Mouse (Mus musculus) heart, embryonic 14.5 days (tissue): ENCODE measurements at regions not wholly inside any gene's neighbourhood (a gene's known extent, or its start where the extent isn't known, plus 50 kb on each side); places are given as distances from the start of the nearest gene placed in this dataset.

Experiments
- ATAC-seq: fragments of 200-750 bp; cut with Nextera tagmentation; 2 replicates; pipeline ENCODE4 v1.8.0; 2017; ENCODE audit warnings: low read depth, moderate TSS enrichment; ENCODE audit not compliant: insufficient number of reproducible peaks, insufficient read depth, low FRiP score
- H3K27ac ChIP-seq, 2 experiments: fragments of 200-500 bp in 1 of 2; fragments of 300-500 bp in 1 of 2; sonication (generic) in 1 of 2; replicated peaks in 1 of 2; 2 replicates each; pipeline ENCODE4 v1.5.1; 2012 to 2014; ENCODE audit warnings: low read depth in 2 of 2, low read length in 2 of 2, control low read depth in 1 of 2, mild to moderate bottlenecking in 1 of 2, mixed read lengths in 1 of 2; ENCODE audit not compliant: control insufficient read depth in 1 of 2, insufficient read depth in 1 of 2
- H3K27me3 ChIP-seq: fragments of 300-500 bp; sonication (generic); 2 replicates; pipeline ENCODE4 v1.6.1; 2014; ENCODE audit warnings: mild to moderate bottlenecking, low read length, control low read depth; ENCODE audit not compliant: control insufficient read depth, insufficient read depth
- H3K36me3 ChIP-seq: fragments of 300-500 bp; sonication (generic); 2 replicates; pipeline ENCODE4 v1.6.1; 2014; ENCODE audit warnings: mild to moderate bottlenecking, control low read depth, low read length, mixed read lengths; ENCODE audit not compliant: control insufficient read depth, insufficient read depth
- H3K4me1 ChIP-seq, 2 experiments: fragments of 200-500 bp in 1 of 2; fragments of 300-500 bp in 1 of 2; sonication (generic) in 1 of 2; 2 replicates each; pipeline ENCODE4 v1.6.1; 2012 to 2014; ENCODE audit warnings: low read length in 2 of 2, control low read depth in 1 of 2, mixed read lengths in 1 of 2; ENCODE audit not compliant: control insufficient read depth in 2 of 2, insufficient read depth in 2 of 2
- H3K4me2 ChIP-seq: fragments of 300-500 bp; sonication (generic); 2 replicates; pipeline ENCODE4 v1.6.1; 2014; ENCODE audit warnings: mild to moderate bottlenecking, low read length
- H3K4me3 ChIP-seq, 2 experiments: fragments of 200-500 bp in 1 of 2; fragments of 300-500 bp in 1 of 2; sonication (generic) in 1 of 2; 2 replicates each; pipeline ENCODE4 v1.5.1; 2012 to 2014; ENCODE audit warnings: low read length in 2 of 2, mild to moderate bottlenecking in 2 of 2, control low read depth in 1 of 2, low read depth in 1 of 2, moderate library complexity in 1 of 2; ENCODE audit not compliant: control insufficient read depth in 1 of 2, insufficient read depth in 1 of 2
- H3K9ac ChIP-seq: fragments of 300-500 bp; sonication (generic); 2 replicates; pipeline ENCODE4 v1.6.1; 2014; ENCODE audit warnings: mild to moderate bottlenecking, low read length
- H3K9me3 ChIP-seq: fragments of 300-500 bp; sonication (generic); 2 replicates; pipeline ENCODE4 v1.6.1; 2016; ENCODE audit warnings: low read length, control low read depth; ENCODE audit not compliant: control insufficient read depth
- WGBS: fragments of 180-500 bp; shearing (Covaris S2); extraction: QIAGEN DNeasy Blood & Tissue Kit; methylation state at CpG from one replicate; pipeline ENCODE4 v1.1.7; 2014; 5-methylcytosine and 5-hydroxymethylcytosine counted together

GRCm38 (mm10) chr13:60080113-60080512 lies 97.1 kb downstream of the Gas1 start:
- Histone ChIP-seq H3K4me2 (no peak overlapping the region), H3K4me1 (no peaks in the 10 kb centered on the region; a peak in 1 of 4 replicates), H3K4me3 (no peak overlapping the region), H3K9ac (no peak overlapping the region), H3K27ac (no peak overlapping the region), H3K9me3 (no peaks in the 10 kb centered on the region), H3K36me3 (no peaks in the 10 kb centered on the region), H3K27me3 (no peaks in the 10 kb centered on the region)
- 82% methylated on average over 10 of the region's 10 CpGs for WGBS
- no peak for ATAC-seq

- no peaks in the 10 kb centered on the region for H3K4me1 ChIP-seq
- H3K9ac ChIP-seq = no peak overlapping the region
- 75% methylated on average over 8 of the region's 8 CpGs for WGBS
- ATAC-seq = no peak
- H3K27ac ChIP-seq = no peak overlapping the region
- no peaks in the 10 kb centered on the region for H3K27me3 ChIP-seq
- no peaks in the 10 kb centered on the region for H3K36me3 ChIP-seq
- H3K9me3 ChIP-seq = no peaks in the 10 kb centered on the region
- H3K4me2 ChIP-seq = no peak overlapping the region
- no peak overlapping the region for H3K4me3 ChIP-seq
Observed at GRCm38 (mm10) chr13:60078331-60079050, 98.7 kb downstream of the Gas1 start.

- 42% methylated on average over 6 of the region's 6 CpGs for WGBS
Observed at GRCm38 (mm10) chr13:60076147-60076800, 100.9 kb downstream of the Gas1 start.

GRCm38 (mm10) chr13:60071595-60071994 lies 105.6 kb downstream of the Gas1 start:
- no peak for ATAC-seq
- Histone ChIP-seq H3K9me3 (no peaks in the 10 kb centered on the region), H3K4me2 (no peak overlapping the region), H3K4me3 (no peak overlapping the region), H3K27me3 (no peaks in the 10 kb centered on the region), H3K36me3 (no peaks in the 10 kb centered on the region), H3K27ac (no peak overlapping the region), H3K9ac (no peak overlapping the region), H3K4me1 (peaks cover 2 to 7% of the 10 kb centered on the region in 2 experiments; a peak in 2 of 4 replicates)
- 69% methylated on average over 9 of the region's 9 CpGs for WGBS

More at GRCm38 (mm10) chr13:60076147-60076800, 100.9 kb downstream of the Gas1 start:
- Histone ChIP-seq H3K4me3 (no peak overlapping the region), H3K27ac (no peak overlapping the region), H3K9me3 (no peaks in the 10 kb centered on the region), H3K36me3 (no peaks in the 10 kb centered on the region), H3K4me1 (no peaks in the 10 kb centered on the region), H3K9ac (peak overlapping the region; percentile 21; the same call in 1 of the 2 replicates), H3K4me2 (no peak overlapping the region), H3K27me3 (no peaks in the 10 kb centered on the region)
- ATAC-seq = 0 out of 2 replicates have a peak, but pooled peaks have one; percentile 26

- H3K27ac ChIP-seq = no peak overlapping the region
- no peak overlapping the region for H3K4me3 ChIP-seq
- no peak for ATAC-seq
- 21% methylated on average over 9 of the region's 9 CpGs for WGBS
- H3K27me3 ChIP-seq = no peaks in the 10 kb centered on the region
- no peak overlapping the region for H3K9ac ChIP-seq
- H3K9me3 ChIP-seq = no peaks in the 10 kb centered on the region
- no peaks in the 10 kb centered on the region for H3K36me3 ChIP-seq
- no peak overlapping the region for H3K4me2 ChIP-seq
- H3K4me1 ChIP-seq = peaks cover 2 to 7% of the 10 kb centered on the region in 2 experiments; a peak in 2 of 4 replicates
Observed at GRCm38 (mm10) chr13:60069196-60069595, 108.0 kb downstream of the Gas1 start.

- H3K4me3 ChIP-seq = no peak overlapping the region
- no peaks in the 10 kb centered on the region for H3K9me3 ChIP-seq
- H3K27ac ChIP-seq = no peak overlapping the region
- ATAC-seq = no peak
- H3K27me3 ChIP-seq = no peaks in the 10 kb centered on the region
- 86% methylated on average over 9 of the region's 9 CpGs for WGBS
- peaks cover 2 to 7% of the 10 kb centered on the region in 2 experiments; a peak in 2 of 4 replicates for H3K4me1 ChIP-seq
- H3K36me3 ChIP-seq = no peaks in the 10 kb centered on the region
- H3K4me2 ChIP-seq = no peak overlapping the region
- H3K9ac ChIP-seq = no peak overlapping the region
Observed at GRCm38 (mm10) chr13:60067325-60067724, 109.8 kb downstream of the Gas1 start.

DNA sequence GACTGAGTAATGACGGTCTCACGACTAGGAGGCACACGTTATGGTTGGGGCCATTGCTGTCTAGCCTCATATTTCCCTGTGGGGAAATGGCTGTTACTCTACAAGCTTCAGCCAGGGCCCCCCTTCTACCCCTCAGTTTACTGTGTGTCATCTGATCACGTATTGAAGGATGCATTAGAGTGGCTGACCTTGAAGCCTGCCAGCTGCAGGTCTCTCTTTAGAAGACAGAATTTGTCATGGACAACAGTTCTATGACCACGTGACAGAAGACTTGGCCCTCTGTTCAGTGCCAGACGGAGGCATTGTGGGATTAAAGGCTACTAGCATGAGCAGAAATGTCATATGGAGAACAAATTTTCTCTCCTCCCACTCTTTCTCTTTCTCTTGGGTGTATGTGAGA lies 115.6 kb downstream of the Gas1 start:
- 71% methylated on average over 6 of the region's 6 CpGs for WGBS
- Histone ChIP-seq H3K4me3 (no peak overlapping the region), H3K27me3 (no peaks in the 10 kb centered on the region), H3K9me3 (no peaks in the 10 kb centered on the region), H3K4me2 (no peak overlapping the region), H3K27ac (no peak overlapping the region), H3K36me3 (no peaks in the 10 kb centered on the region), H3K9ac (no peak overlapping the region), H3K4me1 (no peaks in the 10 kb centered on the region; a peak in 1 of 4 replicates)
- ATAC-seq = no peak
